Mouse (Mus musculus) gastrocnemius, postnatal 25 days (tissue): ENCODE results near the gene Fscn1. TPM values are rescaled to one million over a fixed set of nuclear protein-coding genes. Genes with fewer than 3 reads are reported as not detected.

Experiments used
- DNase-seq: peaks from one replicate; pipeline ENCODE4 v3.0.0; 2022
- total RNA-seq, 2 experiments: library from RNA; stranded (reverse); gene quantifications; 1 replicate in 1 of 2; 2 replicates in 1 of 2; pipeline ENCODE4 v1.2.3; 2021

Gene Fscn1
- total RNA-seq, 2 experiments from 2014 or later, result 13.4 to 17.6 TPM

GRCm38 (mm10) chr5:142973971-142974370 lies 13.8 kb downstream of the Fscn1 start:
- no peak for DNase-seq

DNA sequence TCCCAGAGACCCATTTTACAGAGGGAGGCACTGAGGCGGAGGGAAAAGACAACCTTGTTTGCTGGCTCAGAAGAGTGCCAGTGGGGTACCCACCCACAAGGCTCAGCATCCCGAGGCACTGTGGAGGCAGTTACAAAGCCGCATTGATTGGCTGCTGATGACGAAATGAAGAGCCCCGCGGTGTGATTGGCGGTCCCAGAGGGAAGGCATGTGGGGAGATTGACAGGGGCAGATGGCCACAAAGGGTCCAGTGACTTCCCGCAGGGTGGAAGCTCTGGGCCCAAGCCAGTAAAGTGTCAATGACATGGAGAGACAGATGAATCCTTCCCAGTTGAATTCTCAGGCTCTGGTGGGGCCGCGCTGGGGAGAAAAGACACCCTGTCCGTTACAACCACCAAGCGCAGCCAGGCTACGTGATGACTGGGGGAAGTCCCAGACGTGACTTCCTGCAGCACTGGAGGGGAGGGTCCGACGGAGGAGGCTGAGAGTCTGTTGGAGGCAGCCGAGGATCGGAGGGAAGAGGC lies 14.5 kb downstream of the Fscn1 start:
- DNase-seq, result peak; percentile 58

DNA sequence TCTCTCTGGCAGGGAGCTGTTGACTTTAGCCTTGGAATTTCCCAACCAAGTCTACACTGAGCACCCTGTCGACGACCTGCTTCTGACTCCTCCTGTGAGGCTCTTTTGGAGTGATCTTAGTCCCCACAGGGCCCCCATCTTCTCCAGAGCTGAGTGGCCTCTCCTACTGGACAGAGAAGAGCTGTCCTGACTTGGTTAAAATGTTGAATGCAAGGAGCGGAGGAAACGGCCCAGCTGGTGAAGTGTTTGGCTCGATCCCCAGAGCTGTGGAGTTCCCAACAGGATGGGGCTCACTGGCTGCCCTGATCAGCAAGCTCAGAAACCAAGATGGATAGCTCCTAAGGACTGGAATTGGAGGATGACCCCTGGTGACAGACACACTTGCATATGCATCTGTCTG lies 16.4 kb downstream of the Fscn1 start:
- no peak for DNase-seq

DNA sequence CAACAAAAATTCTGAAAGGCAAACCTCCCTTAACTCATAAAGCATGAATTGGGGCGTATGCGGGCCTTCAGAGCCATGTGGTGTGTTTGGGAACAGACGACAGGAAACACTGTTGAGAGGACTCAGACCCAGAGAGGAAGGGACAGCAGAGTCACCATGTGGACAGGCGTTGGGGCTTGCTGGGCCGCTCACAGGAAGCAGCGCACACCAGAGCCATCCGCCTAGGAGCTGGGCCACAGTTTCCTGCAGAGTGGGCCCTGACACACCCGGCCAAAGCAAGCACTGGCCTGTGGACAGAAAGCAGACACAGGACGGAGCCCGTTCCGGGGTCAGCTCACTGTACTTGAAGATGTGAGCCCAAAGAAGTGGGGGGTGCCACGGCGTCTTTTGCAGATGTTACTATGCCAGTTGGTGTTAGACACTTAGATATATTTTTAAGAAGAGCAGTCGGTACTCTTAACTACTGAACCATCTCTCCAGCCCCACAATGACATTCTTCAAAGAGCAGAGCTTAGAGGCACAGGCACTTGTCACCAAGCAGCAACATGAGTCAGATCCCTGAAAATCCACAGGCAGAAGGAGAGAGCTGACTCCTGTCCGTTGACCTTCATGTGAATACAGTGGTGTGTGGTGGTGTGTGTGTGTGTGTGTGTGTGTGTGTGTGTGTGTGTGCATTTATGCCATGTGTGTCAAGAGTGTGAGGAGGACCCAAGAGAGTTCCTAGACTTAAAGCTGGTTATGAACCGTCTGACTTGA lies 22.1 kb downstream of the Fscn1 start:
- no peak for DNase-seq

DNA sequence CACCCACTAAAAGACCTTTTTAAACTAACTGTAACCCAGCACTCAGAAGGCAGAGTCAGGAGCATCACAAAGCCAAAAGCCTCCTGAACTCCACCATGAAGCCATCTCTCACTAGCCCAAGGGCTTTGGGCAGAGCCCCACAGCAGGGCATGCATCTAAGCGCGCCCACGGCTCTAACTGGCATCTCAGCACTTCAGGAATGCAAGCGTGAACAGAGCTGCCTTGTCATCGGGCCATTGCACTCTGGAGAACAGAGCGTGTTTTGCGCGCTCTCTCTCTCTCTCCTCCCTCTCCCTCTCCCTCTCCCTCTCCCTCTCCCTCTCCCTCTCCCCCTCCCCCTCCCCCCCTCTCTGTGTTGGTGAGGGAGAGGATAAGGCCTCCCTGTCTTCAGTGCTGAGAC lies 23.0 kb downstream of the Fscn1 start:
- DNase-seq, result no peak

DNA sequence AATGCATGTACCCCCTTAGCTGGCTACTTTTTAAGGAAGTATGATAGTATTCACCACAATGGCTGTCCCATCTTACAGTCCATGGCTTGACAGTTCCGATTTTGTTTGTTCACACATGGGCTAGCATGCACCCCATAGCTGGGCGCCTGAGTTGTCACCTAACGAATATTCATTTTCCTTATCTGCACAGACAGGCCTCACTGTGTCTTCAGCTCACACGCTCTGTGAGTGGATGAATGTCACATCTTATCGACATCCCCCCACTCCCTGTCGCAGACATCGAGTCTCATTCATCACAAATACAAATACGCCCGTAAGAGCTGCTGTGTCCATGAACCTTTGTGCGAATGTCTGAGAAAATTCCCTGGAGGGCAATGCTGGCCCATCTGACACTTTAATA lies 24.1 kb downstream of the Fscn1 start:
- no peak for DNase-seq

DNA sequence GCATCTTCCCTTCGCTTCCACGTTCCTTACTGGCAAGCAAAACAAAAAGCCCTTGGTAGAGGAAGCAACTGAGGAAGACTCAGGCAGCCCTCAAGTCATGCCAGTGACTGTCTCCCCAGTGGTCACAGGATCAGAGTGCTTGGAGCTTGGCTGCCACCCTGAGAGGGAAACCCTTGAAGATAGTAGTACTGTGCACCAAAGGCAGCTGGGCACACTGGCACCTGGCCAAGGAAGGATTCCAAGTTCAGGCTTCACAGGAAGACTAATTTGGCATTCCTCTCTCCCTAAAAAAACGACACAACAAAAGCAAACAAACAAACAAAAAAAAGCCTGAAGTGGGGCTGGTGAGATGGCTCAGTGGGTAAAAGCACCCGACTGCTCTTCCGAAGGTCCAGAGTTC lies 28.4 kb downstream of the Fscn1 start:
- no peak for DNase-seq

DNA sequence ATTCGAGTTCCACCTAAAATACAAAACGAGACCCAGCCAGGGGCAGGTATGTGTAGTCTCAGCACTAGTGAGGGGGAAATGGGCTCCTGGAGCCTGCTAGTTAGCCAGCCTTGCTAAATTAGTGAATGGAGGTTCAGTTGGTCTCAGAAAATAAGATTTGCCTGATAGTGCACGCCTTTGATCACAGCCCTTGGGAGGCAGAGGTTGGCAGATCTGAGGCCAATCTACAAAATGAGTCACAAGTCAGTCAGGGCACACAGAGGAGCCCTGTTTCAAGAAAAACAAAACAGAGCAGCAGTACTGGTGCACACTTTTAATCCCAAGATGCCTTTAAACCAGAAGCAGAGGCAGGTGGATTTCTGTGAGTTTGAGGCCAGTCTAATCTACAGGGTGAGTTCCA lies 29.0 kb downstream of the Fscn1 start:
- DNase-seq, result no peak

DNA sequence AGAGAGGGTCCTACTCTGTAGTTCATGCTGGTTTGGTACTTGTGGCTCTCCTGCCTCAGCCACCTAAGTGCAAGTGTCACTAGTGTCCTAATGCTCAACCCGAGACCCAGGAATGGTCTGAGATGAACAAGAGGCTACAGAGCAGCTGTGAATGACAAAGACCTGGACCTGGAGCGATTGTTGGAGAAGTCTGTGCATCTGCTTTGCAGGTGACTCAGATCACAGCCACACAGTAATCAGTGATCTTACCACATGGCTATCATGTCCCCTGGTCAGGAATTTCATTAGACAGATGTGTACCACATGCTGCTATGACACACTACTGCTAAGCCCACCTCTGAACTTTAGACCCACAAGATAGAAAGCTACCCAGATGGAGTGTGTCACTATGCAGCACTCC lies 34.6 kb downstream of the Fscn1 start:
- no peak for DNase-seq

DNA sequence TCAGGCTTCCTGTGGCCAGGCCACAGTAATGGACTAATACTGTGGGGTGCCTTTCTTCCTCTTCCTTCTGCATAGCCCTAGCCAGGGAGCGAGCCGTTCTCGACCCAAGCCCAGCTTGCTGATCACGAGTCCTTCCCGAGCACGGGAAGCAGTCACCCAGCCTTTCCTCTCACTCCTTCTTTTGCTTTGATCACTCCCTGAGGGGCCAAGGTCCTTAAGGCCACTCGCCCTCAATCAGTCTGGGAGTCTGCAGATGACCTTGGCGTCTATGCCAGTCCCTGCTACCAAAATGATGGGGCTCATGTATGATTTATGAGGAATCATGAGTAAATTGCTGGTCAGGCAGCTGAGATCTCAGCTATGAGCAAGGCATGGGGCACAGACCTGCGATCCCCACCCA lies 37.4 kb downstream of the Fscn1 start:
- no peak for DNase-seq

DNA sequence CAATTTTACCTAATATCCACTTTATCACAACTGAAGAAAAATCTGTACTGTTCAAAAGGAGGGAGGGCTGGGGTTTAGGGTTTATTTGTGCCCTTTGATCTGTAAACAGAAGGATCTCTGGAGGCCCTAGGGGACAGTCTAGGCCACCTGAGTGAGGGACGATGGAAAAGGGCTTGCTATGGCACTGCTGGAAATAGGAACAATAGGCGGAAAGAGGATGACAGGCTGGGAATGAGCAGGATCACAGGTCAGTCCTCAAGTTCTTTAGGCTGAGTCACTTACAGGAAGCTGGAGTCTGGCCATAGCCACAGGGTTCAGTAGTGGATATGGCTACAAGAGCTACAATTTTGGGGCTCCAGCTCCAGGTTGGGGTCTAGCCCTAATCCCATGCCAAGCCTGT lies 38.0 kb downstream of the Fscn1 start:
- no peak for DNase-seq

- no peak for DNase-seq
Measured at GRCm38 (mm10) chr5:143000091-143000490, 39.9 kb downstream of the Fscn1 start.

DNA sequence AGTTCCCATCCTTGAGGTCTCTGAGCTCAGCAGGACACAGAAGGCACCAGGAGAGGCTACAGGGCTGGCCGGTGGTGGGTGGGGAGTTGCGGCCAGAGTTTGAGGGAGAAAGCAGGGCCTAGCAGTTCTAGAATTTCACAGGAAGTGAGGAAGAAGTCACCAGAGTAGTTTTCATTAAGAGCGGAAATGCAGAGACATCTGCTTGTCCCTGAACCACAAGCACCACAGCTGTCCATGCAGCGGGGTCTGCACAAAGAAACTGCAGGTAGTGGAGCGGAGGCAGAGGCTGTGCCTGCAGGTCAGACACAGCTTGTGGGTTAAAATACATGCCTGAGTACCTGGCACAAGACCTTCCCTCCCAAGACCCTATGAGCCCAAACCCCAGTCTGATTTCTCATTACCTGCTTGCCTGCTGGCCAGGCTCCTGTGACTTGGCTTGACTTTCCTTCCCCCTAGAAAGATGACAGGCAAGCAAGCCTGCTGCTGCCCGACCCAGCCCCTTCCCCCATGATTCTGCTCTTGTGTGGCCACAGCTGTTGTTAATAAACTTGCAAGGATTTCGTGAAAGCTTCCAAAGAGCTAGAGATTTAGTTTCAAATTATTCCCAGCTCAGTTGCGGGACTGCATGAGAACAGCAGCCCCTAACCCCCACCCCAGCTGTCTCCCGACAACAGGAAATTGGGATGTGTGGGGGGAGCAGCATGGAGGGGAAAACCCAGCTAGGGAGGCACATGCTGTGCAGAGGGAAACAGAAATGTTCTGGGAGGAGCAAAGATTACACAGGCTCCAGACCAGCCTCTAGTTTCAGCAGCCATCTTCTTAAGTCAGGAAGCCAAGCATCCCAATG lies 40.7 kb downstream of the Fscn1 start:
- DNase-seq, result peak; percentile 45

GRCm38 (mm10) chr5:143009383-143009782 lies 49.2 kb downstream of the Fscn1 start:
- DNase-seq, result no peak

DNA sequence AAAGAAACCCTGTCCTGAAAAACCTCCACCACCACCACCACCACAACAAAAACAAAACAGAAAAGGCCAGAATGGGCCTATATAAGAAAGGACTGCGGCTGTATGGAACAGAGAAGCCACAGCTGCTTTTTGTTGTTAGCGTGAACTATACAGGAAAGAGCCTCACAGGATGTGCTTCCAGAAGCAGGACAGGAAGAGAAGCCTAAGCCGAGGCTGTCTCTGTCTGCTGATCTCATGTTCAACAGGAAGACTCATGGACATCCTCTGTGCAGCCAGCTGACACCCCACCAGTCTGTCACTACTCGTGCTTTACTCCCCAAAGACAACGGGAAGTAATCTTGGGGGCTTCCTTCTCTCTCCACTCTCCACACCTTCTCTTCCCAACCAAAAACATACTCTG lies 57.3 kb downstream of the Fscn1 start:
- no peak for DNase-seq

Other genes starting within 250 kb of the Fscn1 start
- gene Tnrc18, start 142.7 kb upstream of the Fscn1 start, total RNA-seq, result 10 to 100 TPM; 25.2 to 31.6 TPM
- gene Fbxl18, start 64.9 kb upstream of the Fscn1 start, total RNA-seq, result 1 to 10 TPM; 5.6 to 6.8 TPM
- 100 to 1,000 TPM; 487 to 619 TPM for gene Actb, start 53.6 kb upstream of the Fscn1 start, total RNA-seq
- gene Rnf216, start 152.7 kb downstream of the Fscn1 start, total RNA-seq, result 10 to 100 TPM; 14.8 to 16.1 TPM
- gene Olfr718-ps1, start 187.2 kb downstream of the Fscn1 start, total RNA-seq, result under 1 TPM in 1 of 2 experiments, not detected in 1; 0.05 TPM
- gene Rbak, start 220.4 kb downstream of the Fscn1 start, total RNA-seq, result 1 to 10 TPM; 3.6 to 3.7 TPM
- gene Spdye4b, start 220.7 kb downstream of the Fscn1 start, total RNA-seq, result not detected